Mouse (Mus musculus): Measurements from ENCODE around the gene Ethe1. TPM values are rescaled to one million over a fixed set of nuclear protein-coding genes. Genes with fewer than 3 reads are reported as not detected.

Gene Ethe1
- polyA plus RNA-seq, 1 experiment, result 14.4 TPM

DNA sequence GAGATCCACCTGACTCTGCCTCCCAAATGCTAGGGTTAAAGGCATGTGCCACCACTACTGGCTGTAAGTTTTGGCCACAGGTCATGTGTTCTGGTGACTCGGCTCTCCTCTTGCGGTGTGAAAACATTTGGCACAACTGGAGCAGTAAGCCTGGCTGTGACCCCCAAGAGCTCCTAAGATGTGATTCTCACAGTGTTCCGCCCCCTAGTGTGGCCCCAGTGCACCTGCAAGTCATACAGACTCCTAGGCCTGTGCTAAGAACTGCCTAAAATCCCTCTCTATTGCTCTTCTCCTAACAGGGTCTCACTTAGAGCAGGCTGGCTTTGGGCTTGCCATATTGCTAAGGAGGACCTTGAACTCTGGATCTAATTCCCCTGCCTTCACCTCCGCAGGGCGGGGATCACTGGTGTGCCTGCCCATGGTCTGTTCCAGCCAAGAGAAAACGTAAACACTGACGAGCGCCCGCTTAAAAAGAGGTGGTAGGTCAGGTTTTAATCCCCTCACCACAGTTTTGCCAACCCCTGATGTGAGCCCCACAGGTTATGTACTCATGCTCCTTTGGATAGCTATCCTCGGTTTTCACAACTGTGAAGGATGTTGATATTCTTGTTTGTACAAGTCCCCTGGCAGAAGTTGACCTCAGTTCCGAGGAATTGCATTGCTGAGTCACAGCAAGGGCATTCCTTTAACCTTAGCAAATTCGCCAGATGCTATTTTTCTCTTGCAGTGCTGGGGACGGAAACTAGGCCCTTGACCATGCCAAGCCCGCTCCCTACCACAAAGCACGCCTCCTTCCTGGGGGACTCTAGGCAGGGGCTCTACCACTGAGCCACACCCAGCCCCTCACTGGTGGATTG lies 12.1 kb downstream of the Ethe1 start:
- no peak for DNase-seq (ENCODE audit: low read depth)
- TF ChIP-seq POLR2A (IDR thresholded peaks at IDR 0.05; ENCODE audit: borderline replicate concordance, extremely low read depth, insufficient read depth, insufficient read length, poor library complexity, severe bottlenecking) (no peak), CTCF (IDR thresholded peaks at IDR 0.05; ENCODE audit: borderline replicate concordance, extremely low read depth, insufficient read depth, insufficient read length) (peak; percentile 15; the same call in 1 of the 2 replicates)

DNA sequence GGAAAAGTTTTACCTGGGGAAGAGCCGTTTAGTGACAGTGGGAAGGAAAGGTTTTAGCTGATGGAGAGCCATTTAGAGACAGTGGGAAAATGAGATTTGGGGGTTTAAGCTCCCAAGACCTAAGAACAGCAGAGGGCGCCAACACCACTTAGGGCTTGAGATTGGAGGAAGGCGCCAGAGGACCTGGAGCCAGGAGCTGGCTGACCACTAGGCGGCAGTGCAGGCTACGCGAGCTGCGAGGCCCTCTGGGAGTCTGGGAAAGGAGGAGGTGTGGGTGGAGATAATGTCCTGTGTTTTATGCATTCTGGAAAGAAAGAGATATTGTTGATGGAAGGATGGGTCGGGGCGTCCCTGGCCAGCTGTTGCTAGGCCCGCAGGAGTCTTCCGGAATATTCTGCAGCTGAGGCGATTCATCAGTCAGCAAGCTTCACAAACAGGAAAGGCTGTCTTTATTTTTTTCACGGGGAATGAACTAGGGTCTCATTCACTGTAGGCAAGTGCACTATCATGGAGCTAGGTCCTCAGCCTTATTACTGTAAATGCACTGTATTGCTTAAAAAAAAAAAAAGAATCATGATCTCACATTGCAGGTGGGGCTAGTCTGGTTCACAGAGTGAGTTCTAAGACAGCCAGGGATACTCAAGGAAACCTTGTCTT lies 13.7 kb downstream of the Ethe1 start:
- DNase-seq (ENCODE audit: low read depth), result peak; percentile 97
- TF ChIP-seq CTCF (IDR thresholded peaks at IDR 0.05; ENCODE audit: borderline replicate concordance, extremely low read depth, insufficient read depth, insufficient read length) (peak; percentile 100), POLR2A (IDR thresholded peaks at IDR 0.05; ENCODE audit: borderline replicate concordance, extremely low read depth, insufficient read depth, insufficient read length, poor library complexity, severe bottlenecking) (no peak)

DNA sequence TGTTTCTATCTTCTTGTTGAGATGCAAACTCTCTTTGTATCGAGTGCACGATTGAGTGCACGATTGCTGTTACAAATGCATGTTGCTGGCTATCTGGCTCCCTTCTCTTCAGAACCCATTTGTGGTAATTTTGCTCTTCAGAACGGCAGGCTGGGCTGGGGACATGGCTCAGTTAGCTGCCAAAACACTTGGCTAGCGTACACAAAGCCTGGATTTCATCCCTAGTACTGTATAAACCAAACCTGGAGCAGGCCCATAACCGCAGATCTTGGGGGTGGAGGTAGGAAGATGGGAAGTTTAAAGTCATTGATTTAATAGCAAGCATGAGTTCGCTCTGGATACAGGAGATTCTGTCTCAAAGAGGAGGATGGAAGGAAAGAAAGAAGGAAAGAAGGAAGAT lies 18.2 kb downstream of the Ethe1 start:
- no peak for DNase-seq (ENCODE audit: low read depth)
- no peak for TF ChIP-seq POLR2A (IDR thresholded peaks at IDR 0.05; ENCODE audit: borderline replicate concordance, extremely low read depth, insufficient read depth, insufficient read length, poor library complexity, severe bottlenecking)
- no peak for TF ChIP-seq CTCF (IDR thresholded peaks at IDR 0.05; ENCODE audit: borderline replicate concordance, extremely low read depth, insufficient read depth, insufficient read length)

DNA sequence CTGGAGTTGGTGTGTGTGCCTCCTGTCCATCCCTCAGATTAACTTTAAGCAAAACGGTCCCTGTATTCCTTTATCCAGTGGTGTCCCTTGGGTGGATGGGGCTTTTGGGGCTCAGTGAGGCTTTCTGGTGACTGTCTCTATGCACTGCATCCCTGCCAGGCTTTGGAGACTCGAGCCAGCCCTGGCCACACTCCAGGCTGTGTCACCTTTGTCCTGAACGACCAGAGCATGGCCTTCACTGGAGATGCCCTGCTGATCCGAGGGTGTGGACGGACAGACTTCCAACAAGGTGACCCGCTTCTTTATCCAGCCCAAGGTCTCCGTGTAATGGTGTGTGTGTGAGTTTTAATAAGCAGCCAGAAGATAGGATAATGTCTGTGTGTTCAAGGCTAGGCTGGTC lies 18.7 kb downstream of the Ethe1 start:
- no peak for DNase-seq (ENCODE audit: low read depth)
- TF ChIP-seq CTCF (IDR thresholded peaks at IDR 0.05; ENCODE audit: borderline replicate concordance, extremely low read depth, insufficient read depth, insufficient read length) (no peak), POLR2A (IDR thresholded peaks at IDR 0.05; ENCODE audit: borderline replicate concordance, extremely low read depth, insufficient read depth, insufficient read length, poor library complexity, severe bottlenecking) (no peak)

DNA sequence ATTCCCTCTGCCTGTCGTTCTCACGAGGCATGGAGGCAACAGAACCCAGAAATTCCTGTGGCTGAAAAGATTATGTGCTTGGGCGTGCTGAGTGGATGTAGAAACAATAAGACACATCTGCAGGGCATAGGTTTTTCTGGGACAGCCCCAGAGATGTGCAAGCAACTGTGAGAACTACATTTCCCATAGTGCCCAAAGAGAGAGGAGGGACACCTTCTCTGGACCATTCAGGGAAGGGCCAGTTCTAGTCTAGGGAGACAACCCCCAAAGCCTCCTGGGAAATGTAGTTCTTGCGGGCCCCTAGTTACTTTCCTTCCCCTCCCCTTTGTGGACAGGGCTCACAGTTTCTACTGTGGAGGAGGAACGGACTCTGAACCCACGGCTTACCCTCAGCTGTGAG lies 20.7 kb downstream of the Ethe1 start:
- DNase-seq (ENCODE audit: low read depth), result peak; percentile 75
- TF ChIP-seq POLR2A (IDR thresholded peaks at IDR 0.05; ENCODE audit: borderline replicate concordance, extremely low read depth, insufficient read depth, insufficient read length, poor library complexity, severe bottlenecking) (no peak), CTCF (IDR thresholded peaks at IDR 0.05; ENCODE audit: borderline replicate concordance, extremely low read depth, insufficient read depth, insufficient read length) (no peak)

DNA sequence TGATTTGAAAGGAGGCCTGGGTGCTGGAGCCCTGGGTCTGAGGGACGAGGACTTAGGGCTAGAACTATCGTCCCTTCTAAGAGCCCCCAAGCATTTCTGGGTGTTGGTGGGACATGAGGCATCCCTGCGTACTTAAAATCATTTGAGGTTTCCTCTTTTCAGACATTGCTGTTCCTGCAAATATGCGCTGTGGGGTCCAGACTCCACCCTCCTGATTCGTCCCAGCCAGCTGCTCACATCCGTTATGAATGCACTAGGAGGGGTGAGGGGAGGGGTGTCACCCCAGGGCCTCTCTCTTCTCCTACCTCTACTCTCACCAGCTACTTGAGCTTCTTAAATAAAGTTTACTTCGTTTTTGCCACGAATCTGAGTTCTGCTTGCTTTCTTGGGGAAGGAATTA lies 21.2 kb downstream of the Ethe1 start:
- no peak for DNase-seq (ENCODE audit: low read depth)
- TF ChIP-seq POLR2A (IDR thresholded peaks at IDR 0.05; ENCODE audit: borderline replicate concordance, extremely low read depth, insufficient read depth, insufficient read length, poor library complexity, severe bottlenecking) (no peak), CTCF (IDR thresholded peaks at IDR 0.05; ENCODE audit: borderline replicate concordance, extremely low read depth, insufficient read depth, insufficient read length) (no peak)

DNA sequence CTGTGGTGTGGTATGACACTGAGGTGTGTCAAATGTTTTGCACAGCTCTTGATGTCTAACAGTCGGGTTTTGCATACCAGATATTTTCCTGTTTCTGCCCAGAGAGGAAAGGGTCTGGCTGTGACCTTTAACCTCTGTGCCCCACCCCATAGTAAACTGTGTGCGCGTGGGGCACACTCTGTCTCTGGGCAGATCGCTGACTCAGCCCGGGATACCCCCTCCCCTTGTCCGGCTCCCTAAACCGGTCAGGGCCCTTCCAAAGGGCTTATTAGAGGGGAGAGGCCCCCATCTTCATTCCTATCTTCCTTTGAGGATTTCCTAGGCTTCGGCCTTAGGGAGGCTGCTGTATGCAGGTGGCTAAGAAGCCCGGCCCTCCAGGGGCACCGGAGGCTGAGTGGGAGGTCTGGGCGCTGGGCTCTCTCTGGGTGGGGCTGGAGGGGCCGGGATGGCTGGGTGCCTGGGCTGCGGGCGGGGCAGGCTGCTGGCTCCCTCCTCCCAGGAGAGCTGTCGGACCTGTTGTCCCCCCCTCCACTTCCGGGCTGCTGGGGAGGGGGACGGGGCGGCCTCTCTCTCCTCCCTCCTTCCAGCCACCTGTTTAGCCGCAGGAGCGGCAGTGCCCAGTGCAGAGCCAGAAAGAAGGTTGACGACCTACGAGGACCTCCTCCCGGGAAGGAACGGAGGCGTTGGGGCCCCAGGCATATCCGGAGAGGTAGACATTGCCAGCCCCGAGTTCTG lies 23.0 kb downstream of the Ethe1 start, which contains the start of gene Phldb3:
Phldb3 (plus strand) TSS at position 620 of the 735 bp plus-strand sequence.
- DNase-seq (ENCODE audit: low read depth), result no peak
- TF ChIP-seq CTCF (IDR thresholded peaks at IDR 0.05; ENCODE audit: borderline replicate concordance, extremely low read depth, insufficient read depth, insufficient read length) (no peak), POLR2A (IDR thresholded peaks at IDR 0.05; ENCODE audit: borderline replicate concordance, extremely low read depth, insufficient read depth, insufficient read length, poor library complexity, severe bottlenecking) (no peak)

DNA sequence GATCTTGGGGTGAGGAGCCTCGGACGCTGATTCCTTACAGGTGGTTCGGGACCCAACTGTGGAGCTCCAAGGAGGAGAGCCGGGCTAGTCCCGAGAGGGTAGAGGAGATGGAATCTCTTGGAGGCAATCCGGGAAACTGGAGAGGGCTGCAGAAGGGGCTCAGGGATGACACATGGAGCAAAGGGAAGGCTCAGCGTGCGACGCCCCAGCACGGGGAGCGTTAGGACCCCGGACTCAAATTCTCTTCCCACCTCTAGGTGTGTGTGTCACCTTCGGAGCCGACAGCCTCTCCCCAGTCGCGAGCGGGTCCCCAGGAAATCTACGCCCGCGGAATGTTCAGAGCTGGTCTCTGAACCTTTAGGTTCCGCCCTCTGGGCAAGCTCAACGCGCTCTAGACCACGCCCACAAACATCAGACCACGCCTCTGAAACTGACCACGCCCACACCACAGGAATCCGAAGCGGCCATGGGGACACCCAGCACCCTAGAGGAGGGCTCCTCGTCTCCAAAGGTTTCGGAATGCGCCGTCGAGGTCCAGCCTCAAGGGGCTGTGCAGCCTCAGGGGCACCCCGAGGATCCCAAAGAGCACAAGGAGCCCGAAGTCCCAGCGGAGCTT lies 23.6 kb downstream of the Ethe1 start:
- TF ChIP-seq POLR2A (IDR thresholded peaks at IDR 0.05; ENCODE audit: borderline replicate concordance, extremely low read depth, insufficient read depth, insufficient read length, poor library complexity, severe bottlenecking) (no peak), CTCF (IDR thresholded peaks at IDR 0.05; ENCODE audit: borderline replicate concordance, extremely low read depth, insufficient read depth, insufficient read length) (no peak)
- peak; percentile 52 for DNase-seq (ENCODE audit: low read depth)

DNA sequence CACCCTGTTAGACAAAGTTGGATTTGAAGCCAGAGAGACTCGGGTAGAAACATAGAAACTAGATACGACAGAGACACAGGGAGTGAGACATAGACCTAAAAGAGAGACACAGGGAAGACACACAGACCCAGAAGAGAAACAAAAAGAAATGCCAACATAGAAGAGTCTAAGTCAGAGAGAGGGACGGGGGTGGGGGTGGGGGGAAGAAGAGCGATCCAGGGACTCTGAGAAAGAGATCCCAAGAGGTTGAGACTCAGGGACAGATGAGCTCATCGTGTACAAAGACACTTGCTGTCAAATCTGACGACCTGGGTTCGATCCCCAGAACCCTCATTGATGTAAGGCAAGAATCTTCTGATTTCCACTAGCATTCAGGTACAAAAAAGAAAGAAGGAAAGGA lies 24.4 kb downstream of the Ethe1 start:
- DNase-seq (ENCODE audit: low read depth), result no peak
- TF ChIP-seq CTCF (IDR thresholded peaks at IDR 0.05; ENCODE audit: borderline replicate concordance, extremely low read depth, insufficient read depth, insufficient read length) (no peak), POLR2A (IDR thresholded peaks at IDR 0.05; ENCODE audit: borderline replicate concordance, extremely low read depth, insufficient read depth, insufficient read length, poor library complexity, severe bottlenecking) (no peak)

DNA sequence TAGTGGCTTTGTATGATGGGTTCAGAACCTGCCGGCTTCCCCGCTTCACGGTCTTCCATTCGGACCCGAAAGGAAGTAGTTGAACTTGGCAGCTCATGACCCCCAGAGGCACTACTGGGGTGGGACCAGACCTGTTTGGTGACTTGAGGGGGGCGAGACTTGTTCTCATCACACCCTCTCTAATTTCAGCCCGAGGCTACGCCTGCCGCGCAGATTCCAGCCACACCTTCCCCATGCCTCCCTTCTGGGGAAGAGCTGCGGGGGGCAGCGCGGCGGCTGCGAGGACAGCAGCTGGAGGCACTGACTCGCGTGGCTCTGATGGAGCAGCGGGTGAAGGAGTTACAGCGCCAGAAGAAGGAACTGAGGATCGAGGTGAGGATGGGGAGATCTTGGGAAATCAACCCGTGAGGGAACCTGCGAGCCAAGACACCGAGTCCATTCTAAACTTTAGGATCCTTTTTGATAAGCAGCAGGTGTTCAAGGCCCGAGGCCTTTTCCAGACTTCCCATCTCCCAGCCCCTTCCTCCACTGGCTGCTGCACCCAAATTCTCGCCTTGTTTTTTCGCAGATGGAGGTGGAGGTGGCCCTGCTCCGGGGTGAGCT lies 25.1 kb downstream of the Ethe1 start:
- TF ChIP-seq POLR2A (IDR thresholded peaks at IDR 0.05; ENCODE audit: borderline replicate concordance, extremely low read depth, insufficient read depth, insufficient read length, poor library complexity, severe bottlenecking) (no peak), CTCF (IDR thresholded peaks at IDR 0.05; ENCODE audit: borderline replicate concordance, extremely low read depth, insufficient read depth, insufficient read length) (no peak)

More for the DNA sequence above, 25.1 kb downstream of the Ethe1 start:
- no peak for DNase-seq (ENCODE audit: low read depth)

Measured in brain, embryonic 14.5 days (tissue).